Mouse (Mus musculus): Measurements from ENCODE around the gene Lrig1.

GRCm38 (mm10) chr6:94717705-94718489 lies 17.9 kb upstream of the Lrig1 start:
- no peak for TF ChIP-seq POLR2A (IDR thresholded peaks at IDR 0.05; ENCODE audit: borderline replicate concordance, extremely low read depth, low read depth, low read length)
- TF ChIP-seq CTCF (IDR thresholded peaks at IDR 0.05; ENCODE audit: insufficient read depth, low read length) = no peak
